Mouse (Mus musculus): Measurements from ENCODE around the gene Golm1. TPM values are rescaled to one million over a fixed set of nuclear protein-coding genes. Genes with fewer than 3 reads are reported as not detected.

Gene Golm1
- polyA plus RNA-seq, 1 experiment from 2014 or later: 40.1 TPM

- 91% methylated on average over 8 of the region's 8 CpGs for WGBS
- Histone ChIP-seq H3K4me2 (replicated peaks; ENCODE audit: low read depth, low read length) (no peak overlapping the region), H3K27me3 (ENCODE audit: insufficient read depth, low read length) (no peaks in the 10 kb centered on the region), H3K9me3 (ENCODE audit: low read length) (no peaks in the 10 kb centered on the region), H3K4me3 (ENCODE audit: low read length) (no peak overlapping the region), H3K9ac (replicated peaks; ENCODE audit: low read length) (no peak overlapping the region), H3K4me1 (ENCODE audit: insufficient read depth, low read length) (no peaks in the 10 kb centered on the region), H3K36me3 (ENCODE audit: insufficient read depth, low read length) (no peaks in the 10 kb centered on the region), H3K27ac (ENCODE audit: low read length) (no peak overlapping the region)
- ATAC-seq (ENCODE audit: low FRiP score, low TSS enrichment): no peak
Observed at GRCm38 (mm10) chr13:59699131-59699530, 23.5 kb upstream of the Golm1 start.

GRCm38 (mm10) chr13:59695781-59696180 lies 20.2 kb upstream of the Golm1 start:
- Histone ChIP-seq H3K9me3 (ENCODE audit: low read length) (no peaks in the 10 kb centered on the region), H3K4me3 (ENCODE audit: low read length) (no peak overlapping the region), H3K36me3 (ENCODE audit: insufficient read depth, low read length) (no peaks in the 10 kb centered on the region), H3K4me1 (ENCODE audit: insufficient read depth, low read length) (no peaks in the 10 kb centered on the region), H3K27ac (ENCODE audit: low read length) (no peak overlapping the region), H3K9ac (replicated peaks; ENCODE audit: low read length) (no peak overlapping the region), H3K4me2 (replicated peaks; ENCODE audit: low read depth, low read length) (no peak overlapping the region), H3K27me3 (ENCODE audit: insufficient read depth, low read length) (no peaks in the 10 kb centered on the region)
- 72% methylated on average over 7 of the region's 7 CpGs for WGBS
- no peak for ATAC-seq (ENCODE audit: low FRiP score, low TSS enrichment)

- ATAC-seq (ENCODE audit: low FRiP score, low TSS enrichment): no peak
- no peak within 1 kb of the TSS for H3K9ac ChIP-seq (replicated peaks; ENCODE audit: low read length)
- no peaks in the 10 kb centered on the region for H3K9me3 ChIP-seq (ENCODE audit: low read length)
- WGBS: 84% methylated on average over 3 of the region's 3 CpGs
- no peaks in the 10 kb centered on the region for H3K36me3 ChIP-seq (ENCODE audit: insufficient read depth, low read length)
- H3K4me3 ChIP-seq (ENCODE audit: low read length): no peak within 1 kb of the TSS
- no peak within 1 kb of the TSS for H3K27ac ChIP-seq (ENCODE audit: low read length)
- H3K4me2 ChIP-seq (replicated peaks; ENCODE audit: low read depth, low read length): no peak within 1 kb of the TSS
- H3K4me1 ChIP-seq (ENCODE audit: insufficient read depth, low read length): no peaks in the 10 kb centered on the region
- H3K27me3 ChIP-seq (ENCODE audit: insufficient read depth, low read length): no peaks in the 10 kb centered on the region
Observed at GRCm38 (mm10) chr13:59694008-59694407, 18.4 kb upstream of the Golm1 start, which contains the start of gene 4921517D22Rik. TSS of gene 4921517D22Rik (minus strand) at chr13:59694108.

GRCm38 (mm10) chr13:59691478-59691877 lies 15.9 kb upstream of the Golm1 start:
- Histone ChIP-seq H3K4me3 (ENCODE audit: low read length) (no peak overlapping the region), H3K36me3 (ENCODE audit: insufficient read depth, low read length) (no peaks in the 10 kb centered on the region), H3K4me2 (replicated peaks; ENCODE audit: low read depth, low read length) (no peak overlapping the region), H3K4me1 (ENCODE audit: insufficient read depth, low read length) (no peaks in the 10 kb centered on the region), H3K9ac (replicated peaks; ENCODE audit: low read length) (no peak overlapping the region), H3K27me3 (ENCODE audit: insufficient read depth, low read length) (no peaks in the 10 kb centered on the region), H3K9me3 (ENCODE audit: low read length) (no peaks in the 10 kb centered on the region), H3K27ac (ENCODE audit: low read length) (no peak overlapping the region)
- WGBS: 74% methylated on average over 10 of the region's 10 CpGs
- no peak for ATAC-seq (ENCODE audit: low FRiP score, low TSS enrichment)

- Histone ChIP-seq H3K36me3 (ENCODE audit: insufficient read depth, low read length) (no peaks in the 10 kb centered on the region), H3K9me3 (ENCODE audit: low read length) (no peaks in the 10 kb centered on the region), H3K4me2 (replicated peaks; ENCODE audit: low read depth, low read length) (no peak overlapping the region), H3K27ac (ENCODE audit: low read length) (no peak overlapping the region), H3K4me3 (ENCODE audit: low read length) (no peak overlapping the region), H3K27me3 (ENCODE audit: insufficient read depth, low read length) (no peaks in the 10 kb centered on the region), H3K4me1 (ENCODE audit: insufficient read depth, low read length) (no peaks in the 10 kb centered on the region), H3K9ac (replicated peaks; ENCODE audit: low read length) (no peak overlapping the region)
- no peak for ATAC-seq (ENCODE audit: low FRiP score, low TSS enrichment)
- 79% methylated on average over 7 of the region's 7 CpGs for WGBS
Observed at GRCm38 (mm10) chr13:59690576-59690975, 15.0 kb upstream of the Golm1 start.

GRCm38 (mm10) chr13:59689843-59690242 lies 14.2 kb upstream of the Golm1 start:
- WGBS: 86% methylated on average over 3 of the region's 3 CpGs
- no peak overlapping the region for H3K4me2 ChIP-seq (replicated peaks; ENCODE audit: low read depth, low read length)
- H3K9ac ChIP-seq (replicated peaks; ENCODE audit: low read length): no peak overlapping the region
- H3K27ac ChIP-seq (ENCODE audit: low read length): no peak overlapping the region
- H3K36me3 ChIP-seq (ENCODE audit: insufficient read depth, low read length): no peaks in the 10 kb centered on the region
- ATAC-seq (ENCODE audit: low FRiP score, low TSS enrichment): no peak
- no peaks in the 10 kb centered on the region for H3K9me3 ChIP-seq (ENCODE audit: low read length)
- H3K4me1 ChIP-seq (ENCODE audit: insufficient read depth, low read length): no peaks in the 10 kb centered on the region
- H3K4me3 ChIP-seq (ENCODE audit: low read length): no peak overlapping the region
- H3K27me3 ChIP-seq (ENCODE audit: insufficient read depth, low read length): no peaks in the 10 kb centered on the region

GRCm38 (mm10) chr13:59689313-59689712 lies 13.7 kb upstream of the Golm1 start:
- Histone ChIP-seq H3K9me3 (ENCODE audit: low read length) (no peaks in the 10 kb centered on the region), H3K4me1 (ENCODE audit: insufficient read depth, low read length) (no peaks in the 10 kb centered on the region), H3K4me3 (ENCODE audit: low read length) (no peak overlapping the region), H3K4me2 (replicated peaks; ENCODE audit: low read depth, low read length) (no peak overlapping the region), H3K36me3 (ENCODE audit: insufficient read depth, low read length) (no peaks in the 10 kb centered on the region), H3K9ac (replicated peaks; ENCODE audit: low read length) (no peak overlapping the region), H3K27ac (ENCODE audit: low read length) (no peak overlapping the region), H3K27me3 (ENCODE audit: insufficient read depth, low read length) (no peaks in the 10 kb centered on the region)
- WGBS: 87% methylated on average over 9 of the region's 9 CpGs
- ATAC-seq (ENCODE audit: low FRiP score, low TSS enrichment): no peak

GRCm38 (mm10) chr13:59688338-59688770 lies 12.7 kb upstream of the Golm1 start:
- Histone ChIP-seq H3K9ac (replicated peaks; ENCODE audit: low read length) (no peak overlapping the region), H3K36me3 (ENCODE audit: insufficient read depth, low read length) (no peaks in the 10 kb centered on the region), H3K27me3 (ENCODE audit: insufficient read depth, low read length) (no peaks in the 10 kb centered on the region), H3K4me2 (replicated peaks; ENCODE audit: low read depth, low read length) (no peak overlapping the region), H3K4me3 (ENCODE audit: low read length) (no peak overlapping the region), H3K9me3 (ENCODE audit: low read length) (no peaks in the 10 kb centered on the region), H3K27ac (ENCODE audit: low read length) (no peak overlapping the region), H3K4me1 (ENCODE audit: insufficient read depth, low read length) (no peaks in the 10 kb centered on the region)
- no peak for ATAC-seq (ENCODE audit: low FRiP score, low TSS enrichment)
- WGBS: 74% methylated on average over 13 of the region's 13 CpGs

- Histone ChIP-seq H3K27ac (ENCODE audit: low read length) (no peak overlapping the region), H3K4me1 (ENCODE audit: insufficient read depth, low read length) (no peaks in the 10 kb centered on the region), H3K27me3 (ENCODE audit: insufficient read depth, low read length) (no peaks in the 10 kb centered on the region), H3K9me3 (ENCODE audit: low read length) (no peaks in the 10 kb centered on the region), H3K4me3 (ENCODE audit: low read length) (no peak overlapping the region), H3K36me3 (ENCODE audit: insufficient read depth, low read length) (no peaks in the 10 kb centered on the region), H3K9ac (replicated peaks; ENCODE audit: low read length) (no peak overlapping the region), H3K4me2 (replicated peaks; ENCODE audit: low read depth, low read length) (no peak overlapping the region)
- WGBS: 90% methylated on average over 3 of the region's 3 CpGs
- ATAC-seq (ENCODE audit: low FRiP score, low TSS enrichment): no peak
Observed at GRCm38 (mm10) chr13:59685236-59685635, 9.6 kb upstream of the Golm1 start.

GRCm38 (mm10) chr13:59682629-59683028 lies 7.0 kb upstream of the Golm1 start:
- Histone ChIP-seq H3K4me2 (replicated peaks; ENCODE audit: low read depth, low read length) (no peak overlapping the region), H3K4me1 (ENCODE audit: insufficient read depth, low read length) (no peaks in the 10 kb centered on the region), H3K36me3 (ENCODE audit: insufficient read depth, low read length) (no peaks in the 10 kb centered on the region), H3K4me3 (ENCODE audit: low read length) (no peak overlapping the region), H3K9me3 (ENCODE audit: low read length) (no peaks in the 10 kb centered on the region), H3K9ac (replicated peaks; ENCODE audit: low read length) (no peak overlapping the region), H3K27ac (ENCODE audit: low read length) (no peak overlapping the region), H3K27me3 (ENCODE audit: insufficient read depth, low read length) (no peaks in the 10 kb centered on the region)
- 29% methylated on average over 7 of the region's 7 CpGs for WGBS
- no peak for ATAC-seq (ENCODE audit: low FRiP score, low TSS enrichment)
